Mouse (Mus musculus) naive thymus-derived CD4-positive, alpha-beta T cell, adult 5 months (primary cell): ENCODE measurements around the gene CN725425. TPM values are rescaled to one million over a fixed set of nuclear protein-coding genes. Genes with fewer than 3 reads are reported as not detected.

Source experiments
- polyA plus RNA-seq: library from polyadenylated mRNA; unstranded; fragments of 100-300 nt; shearing (Covaris generic); gene quantifications from one replicate; pipeline ENCODE4 v1.2.1, GENCODE M21; 2017

Gene CN725425
- not detected for polyA plus RNA-seq

GRCm38 (mm10) chr15:91199256-91199905 is at the start of gene CN725425:
CN725425 (plus strand) TSS chr15:91199494.

GRCm38 (mm10) chr15:91191412-91192222 is 7.7 kb upstream of the CN725425 start, which contains the start of gene Abcd2:
Abcd2 (minus strand) TSS chr15:91191799.

Other genes starting within 250 kb of the CN725425 start
- gene Kif21a, start 149.5 kb upstream of the CN725425 start, polyA plus RNA-seq: 0.06 TPM
- 0.39 TPM for gene Abcd2, start 7.7 kb upstream of the CN725425 start, polyA plus RNA-seq